Mouse (Mus musculus): ENCODE results near the gene Efs.
A peak's percentile ranks its signal among the peaks of the same experiment; 100 is the strongest.
"Not testable (repeated sequence)": the region's sequence is repeated elsewhere in the genome, so short reads cannot be mapped to it uniquely, and the experiment has no call there.

The Efs gene

GRCm38 (mm10) chr14:54948781-54949180 lies 22.9 kb upstream of the Efs start:
- DNase-seq (ENCODE audit: low spot score in 2 of 2) = no peak

- not testable (repeated sequence) for DNase-seq (ENCODE audit: low spot score in 2 of 2)
Observed at GRCm38 (mm10) chr14:54947008-54947407, 21.1 kb upstream of the Efs start.

GRCm38 (mm10) chr14:54945975-54946704 lies 20.2 kb upstream of the Efs start:
- no peak for DNase-seq (ENCODE audit: low spot score in 2 of 2)

GRCm38 (mm10) chr14:54944939-54945338 lies 19.0 kb upstream of the Efs start:
- no peak for DNase-seq (ENCODE audit: low spot score in 2 of 2)

- no peak for DNase-seq (ENCODE audit: low spot score in 2 of 2)
Observed at GRCm38 (mm10) chr14:54943971-54944370, 18.0 kb upstream of the Efs start.

GRCm38 (mm10) chr14:54942479-54942878 lies 16.6 kb upstream of the Efs start:
- DNase-seq (ENCODE audit: low spot score in 2 of 2) = no peak

GRCm38 (mm10) chr14:54941024-54941978 lies 15.4 kb upstream of the Efs start:
- no peak for DNase-seq (ENCODE audit: low spot score in 2 of 2)

GRCm38 (mm10) chr14:54940176-54940530 lies 14.2 kb upstream of the Efs start:
- no peak for DNase-seq (ENCODE audit: low spot score in 2 of 2)

GRCm38 (mm10) chr14:54939434-54940175 lies 13.7 kb upstream of the Efs start:
- peak; percentile 50 to 59 for DNase-seq (ENCODE audit: low spot score in 2 of 2)

- DNase-seq (ENCODE audit: low spot score in 2 of 2) = no peak
Observed at GRCm38 (mm10) chr14:54938431-54939219, 12.7 kb upstream of the Efs start.

GRCm38 (mm10) chr14:54937361-54938182 lies 11.6 kb upstream of the Efs start:
- no peak for DNase-seq (ENCODE audit: low spot score in 2 of 2)

GRCm38 (mm10) chr14:54936831-54937160 lies 10.9 kb upstream of the Efs start:
- DNase-seq (ENCODE audit: low spot score in 2 of 2) = no peak

- peak; percentile 38 to 51 for DNase-seq (ENCODE audit: low spot score in 2 of 2)
Observed at GRCm38 (mm10) chr14:54935904-54936830, 10.2 kb upstream of the Efs start, which contains the start of gene Cmtm5. Gene Cmtm5 (plus strand): TSS chr14:54936261.

GRCm38 (mm10) chr14:54932645-54933150 lies 6.8 kb upstream of the Efs start, which contains the start of gene Il25:
Gene Il25 (plus strand): TSS chr14:54932695.
- DNase-seq (ENCODE audit: low spot score in 2 of 2) = no peak

GRCm38 (mm10) chr14:54930431-54930830 lies 4.5 kb upstream of the Efs start:
- DNase-seq (ENCODE audit: low spot score in 2 of 2) = no peak

- no peak for DNase-seq (ENCODE audit: low spot score in 2 of 2)
Observed at GRCm38 (mm10) chr14:54929801-54930200, 3.9 kb upstream of the Efs start.

- DNase-seq (ENCODE audit: low spot score in 2 of 2) = no peak
Observed at GRCm38 (mm10) chr14:54927296-54927695, 1.4 kb upstream of the Efs start.

GRCm38 (mm10) chr14:54926401-54927158 lies 654 bp upstream of the Efs start:
- no peak for DNase-seq (ENCODE audit: low spot score in 2 of 2)
